Mouse (Mus musculus) lung, postnatal 25 days (tissue): ENCODE measurements around the gene Rreb1.

Source experiments
- DNase-seq: peaks from one replicate; pipeline ENCODE4 v3.0.0; 2022; ENCODE audit warnings: low spot score

Gene Rreb1

DNA sequence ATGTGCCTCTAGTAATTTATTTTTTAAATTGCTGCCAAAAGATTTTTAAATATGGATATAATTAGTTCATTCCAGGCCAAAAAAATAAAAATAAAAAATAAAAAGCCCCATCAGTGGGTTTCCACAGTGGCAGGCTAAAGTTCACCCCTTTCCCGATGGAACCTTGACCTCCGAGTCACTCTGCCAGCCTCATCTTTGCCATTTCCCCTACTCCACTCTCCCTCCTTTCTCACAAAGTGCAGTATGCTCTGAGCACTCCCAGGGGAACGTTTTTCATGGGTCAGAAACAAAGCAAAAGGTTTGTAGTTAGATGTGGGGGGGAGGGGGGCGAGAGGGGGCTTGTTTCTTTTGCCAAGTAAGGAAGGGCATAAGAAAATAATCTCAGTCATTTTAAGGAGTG is 98.6 kb downstream of the Rreb1 start:
- no peak for DNase-seq

DNA sequence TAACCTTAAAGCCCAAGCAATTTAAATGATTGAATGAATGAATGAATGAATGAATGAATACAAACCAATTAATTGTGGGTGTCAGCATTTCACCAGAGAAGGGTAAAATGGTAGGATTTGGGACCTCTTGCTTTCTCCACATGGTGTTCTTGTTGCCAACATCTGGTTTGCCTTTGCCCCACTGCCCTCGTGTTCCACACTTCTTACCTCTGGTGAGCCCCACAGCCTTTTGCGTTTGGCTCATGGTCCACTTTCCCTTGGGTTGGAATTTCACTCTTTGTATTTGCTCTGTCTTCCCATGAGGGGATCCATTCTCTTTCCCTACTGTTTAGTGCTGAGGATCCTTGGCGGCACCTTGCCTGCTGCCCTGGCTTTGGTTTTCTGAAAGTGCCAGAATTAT is 99.0 kb downstream of the Rreb1 start:
- no peak for DNase-seq

DNA sequence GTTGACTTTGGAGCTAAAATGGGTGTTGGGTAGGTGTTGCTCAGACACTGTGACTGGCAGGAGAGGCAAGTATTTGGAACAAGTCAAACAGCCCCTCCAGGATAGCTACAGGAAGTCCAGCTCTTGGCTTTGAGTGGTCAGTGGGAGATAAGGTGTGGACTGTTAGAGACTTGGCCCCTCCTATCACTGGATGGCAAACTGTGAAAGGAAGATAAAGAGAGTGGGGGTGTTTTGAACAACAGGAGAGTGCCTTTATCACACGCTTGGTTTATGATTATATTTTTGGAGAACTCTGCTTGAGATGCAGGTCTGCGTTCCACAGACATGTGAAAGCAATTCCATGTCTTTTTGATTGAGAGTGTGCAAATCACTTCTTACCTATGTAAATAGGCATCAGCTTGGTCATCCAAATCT is 100.7 kb downstream of the Rreb1 start:
- peak; percentile 59 for DNase-seq

DNA sequence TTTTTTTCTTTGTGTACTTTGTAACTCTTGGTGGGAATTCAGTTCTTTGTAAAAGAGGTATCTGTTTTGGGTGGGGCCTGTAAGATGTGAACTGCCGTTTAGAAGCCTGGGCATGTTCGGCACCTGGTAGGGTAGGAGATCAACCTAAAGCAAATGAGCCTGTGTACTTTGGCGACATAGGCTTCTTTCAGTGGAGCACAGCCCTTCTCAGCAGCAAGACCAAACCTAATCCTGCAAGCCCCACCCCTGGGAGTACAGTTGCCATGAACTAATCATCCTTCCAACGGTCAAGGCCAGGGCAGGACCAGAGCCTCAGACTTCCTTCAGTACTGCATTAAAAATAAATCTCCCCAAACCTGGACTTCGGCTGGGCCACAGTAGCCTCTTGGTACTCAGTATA is 101.4 kb downstream of the Rreb1 start:
- DNase-seq = no peak

DNA sequence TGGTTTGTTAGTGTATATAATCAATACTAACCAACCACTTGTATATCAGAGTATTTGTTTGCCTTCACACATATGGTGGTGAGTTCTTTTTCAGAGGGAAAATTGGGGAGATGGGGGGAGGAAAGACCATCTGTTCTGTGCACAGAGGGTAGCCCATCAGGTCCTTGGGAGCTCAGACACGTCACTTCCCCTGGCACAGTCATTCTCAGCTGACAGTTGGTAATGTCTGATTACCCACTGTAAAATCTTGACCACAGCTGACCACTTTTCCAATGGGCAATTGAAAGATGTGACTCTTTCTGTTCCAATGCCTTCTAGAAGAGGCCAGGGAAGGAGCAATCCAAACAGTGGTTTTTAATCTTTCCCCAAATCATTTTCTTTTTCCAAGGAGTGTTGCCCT is 101.8 kb downstream of the Rreb1 start:
- DNase-seq = no peak

DNA sequence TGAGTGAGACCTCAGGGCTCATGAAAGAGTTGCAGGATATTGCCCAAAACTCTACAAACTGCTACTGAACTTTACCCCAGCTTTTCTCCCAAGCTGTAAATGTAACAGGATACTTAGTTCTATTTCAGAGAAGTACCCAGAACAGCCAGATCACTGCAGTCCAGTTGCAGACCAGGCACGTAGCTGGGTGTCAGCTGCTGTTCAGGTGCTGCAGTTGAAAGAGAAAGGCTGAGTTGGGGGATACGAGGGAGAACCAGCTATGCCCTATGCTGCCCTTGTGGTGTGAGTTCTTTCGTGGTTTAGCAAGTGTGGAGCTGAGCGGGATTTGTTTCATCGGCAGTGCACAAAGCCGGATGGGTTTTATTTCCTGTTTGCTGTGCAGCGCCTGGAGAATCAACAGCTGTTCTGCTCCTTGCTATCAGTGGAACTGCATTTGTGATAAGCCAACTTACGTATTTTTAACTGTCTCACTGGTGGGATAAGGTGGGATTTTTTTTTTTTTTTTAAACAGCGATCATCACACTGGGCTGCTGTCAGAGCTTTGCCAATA is 102.5 kb downstream of the Rreb1 start:
- no peak for DNase-seq

DNA sequence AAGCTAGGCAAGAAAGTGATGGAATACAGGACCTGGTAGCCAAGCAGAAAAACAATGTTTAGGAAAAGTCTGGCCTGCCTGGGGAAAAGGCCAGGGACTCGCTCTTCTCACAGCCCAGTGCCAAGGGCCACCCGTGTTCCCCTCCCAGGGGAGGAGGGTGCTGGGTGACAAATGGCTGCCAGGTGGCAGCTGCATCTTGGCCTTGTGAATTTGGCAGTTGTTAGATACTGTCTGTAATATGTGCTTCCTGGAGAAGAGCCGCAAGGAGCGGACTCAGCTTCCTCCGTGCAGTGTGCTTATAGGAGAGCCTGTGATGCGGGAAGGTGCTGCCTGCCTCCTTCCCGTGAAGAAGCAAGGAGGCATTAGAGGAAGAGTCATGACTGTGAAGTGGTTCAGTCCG is 104.3 kb downstream of the Rreb1 start:
- DNase-seq = peak; percentile 42

DNA sequence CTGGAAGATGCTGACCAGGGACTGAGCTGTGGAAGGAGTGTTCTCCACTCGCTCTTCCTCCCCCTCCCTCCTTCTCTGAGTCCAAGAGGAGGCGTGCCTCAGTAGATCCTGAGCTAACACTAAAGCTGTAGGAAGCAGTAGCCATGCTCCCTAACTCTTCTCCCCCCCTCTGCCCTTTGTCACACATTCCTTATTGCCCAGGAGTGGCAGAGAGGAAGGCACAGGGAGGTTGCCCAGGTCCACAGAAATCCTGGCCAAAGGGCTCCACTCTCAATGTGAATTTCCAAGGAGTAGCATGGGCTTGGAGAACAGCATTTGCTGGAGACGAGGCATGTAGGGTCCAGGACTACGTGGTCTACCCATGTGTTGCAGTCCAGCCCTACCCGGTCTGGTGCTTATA is 104.8 kb downstream of the Rreb1 start:
- DNase-seq = no peak

DNA sequence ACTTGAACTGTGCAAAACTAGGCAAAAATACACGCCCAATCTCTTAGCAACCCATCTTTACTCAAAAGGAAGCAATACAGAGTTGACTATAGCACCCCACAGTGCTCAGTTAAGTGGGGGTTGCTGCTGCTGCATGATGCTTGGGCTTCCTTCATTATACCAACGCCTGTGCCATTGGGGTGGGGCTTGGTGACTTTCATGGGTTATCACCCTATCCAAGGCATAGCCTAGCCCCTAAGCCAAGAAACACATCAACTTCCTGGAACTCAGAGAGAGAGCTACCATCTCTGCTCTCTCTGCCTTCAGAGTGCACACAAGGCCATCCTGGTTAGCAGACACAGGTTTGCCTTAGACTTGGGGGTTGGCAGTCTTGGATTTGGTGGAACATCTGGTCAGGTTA is 107.2 kb downstream of the Rreb1 start:
- DNase-seq = no peak

DNA sequence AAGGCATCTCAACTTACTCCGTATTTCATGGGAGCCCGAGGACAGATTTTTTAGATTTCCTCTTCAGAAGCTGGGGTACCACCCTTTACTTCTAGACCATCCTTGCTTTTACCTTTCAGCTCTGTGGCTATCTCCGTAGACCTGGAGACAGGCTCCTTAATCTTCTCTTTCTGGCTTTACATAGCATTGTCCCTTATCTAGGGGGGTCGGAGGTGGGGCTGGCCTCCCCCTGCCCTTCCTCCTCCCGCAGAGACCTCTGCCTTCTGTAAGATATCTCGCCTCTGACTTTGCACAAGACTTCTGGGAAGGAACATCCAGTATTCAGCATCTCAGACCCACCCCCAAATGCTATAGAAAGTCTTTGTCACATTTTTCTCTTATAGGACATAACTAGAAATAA is 107.8 kb downstream of the Rreb1 start:
- DNase-seq = no peak

- no peak for DNase-seq
Observed at GRCm38 (mm10) chr13:37894756-37895155, 116.6 kb downstream of the Rreb1 start.

DNA sequence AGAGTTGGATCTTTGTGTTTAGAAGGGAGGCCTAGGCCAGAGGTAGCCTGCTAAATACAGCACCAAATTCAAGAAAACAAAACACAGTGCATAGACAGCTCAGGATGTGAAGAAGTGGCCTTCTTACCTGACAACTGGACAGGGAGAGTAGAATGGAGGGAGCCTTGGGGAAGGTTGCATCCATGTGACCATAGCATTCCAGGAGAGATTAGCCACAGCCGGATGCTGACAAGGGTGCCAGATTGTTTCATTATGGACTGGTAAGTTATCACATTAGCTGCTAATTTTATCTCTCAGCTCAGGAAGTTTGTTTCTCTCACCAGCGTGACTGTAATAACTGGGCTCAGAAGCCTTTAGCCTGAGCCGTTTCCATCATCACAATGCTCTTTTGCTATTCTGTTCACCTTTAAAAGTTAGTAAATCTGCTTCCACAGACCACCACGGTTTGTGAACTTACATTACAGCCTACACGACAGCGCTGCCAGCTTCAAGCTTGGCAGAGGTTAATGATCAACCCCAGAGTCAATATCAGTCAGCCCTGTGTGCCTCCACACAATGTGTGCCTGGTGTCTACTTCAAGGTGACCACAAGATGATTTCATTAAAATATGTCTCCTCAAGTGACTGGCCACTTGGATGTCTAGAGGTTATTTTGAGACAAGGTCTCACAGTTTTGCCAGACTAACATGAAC is 117.5 kb downstream of the Rreb1 start:
- DNase-seq = peak; percentile 51

DNA sequence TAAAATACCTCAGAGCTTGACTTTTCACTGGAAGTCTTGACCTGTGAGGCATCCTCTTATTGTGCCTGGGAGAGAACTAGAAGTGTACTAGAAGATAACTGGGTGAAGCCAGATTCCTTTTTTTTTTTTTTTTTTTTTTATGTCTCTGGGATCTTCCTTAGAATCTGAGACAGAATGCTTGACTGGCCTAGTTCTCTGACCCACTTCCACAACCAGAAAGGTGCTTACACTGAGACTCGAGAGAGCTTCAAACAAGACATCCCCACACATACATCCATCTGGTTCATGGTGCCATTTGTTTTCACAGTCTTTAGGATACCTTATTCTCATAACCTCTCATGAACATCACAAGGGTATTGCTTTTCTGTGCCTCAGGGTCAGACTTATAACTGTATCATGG is 118.2 kb downstream of the Rreb1 start:
- DNase-seq = no peak

DNA sequence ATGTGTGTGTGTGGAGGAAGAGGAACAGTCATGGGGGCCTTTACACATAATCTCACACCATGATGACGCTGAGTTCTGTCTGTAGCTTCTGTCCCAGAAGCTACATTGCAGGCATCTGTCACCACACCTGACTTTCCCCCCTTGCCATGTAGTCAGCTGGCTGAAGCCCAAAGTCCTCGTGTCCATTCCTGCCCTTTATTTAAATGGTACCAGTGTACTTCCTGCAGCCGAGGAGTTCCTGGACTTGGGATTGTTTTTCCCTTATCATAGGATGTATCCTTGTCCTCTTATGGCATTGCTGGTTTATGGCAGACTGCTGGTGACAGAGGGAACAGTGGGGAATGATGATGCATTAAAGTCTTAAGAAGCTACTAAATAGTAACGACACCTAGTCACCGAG is 120.6 kb downstream of the Rreb1 start:
- no peak for DNase-seq

GRCm38 (mm10) chr13:37903036-37903435 is 124.8 kb downstream of the Rreb1 start:
- no peak for DNase-seq

DNA sequence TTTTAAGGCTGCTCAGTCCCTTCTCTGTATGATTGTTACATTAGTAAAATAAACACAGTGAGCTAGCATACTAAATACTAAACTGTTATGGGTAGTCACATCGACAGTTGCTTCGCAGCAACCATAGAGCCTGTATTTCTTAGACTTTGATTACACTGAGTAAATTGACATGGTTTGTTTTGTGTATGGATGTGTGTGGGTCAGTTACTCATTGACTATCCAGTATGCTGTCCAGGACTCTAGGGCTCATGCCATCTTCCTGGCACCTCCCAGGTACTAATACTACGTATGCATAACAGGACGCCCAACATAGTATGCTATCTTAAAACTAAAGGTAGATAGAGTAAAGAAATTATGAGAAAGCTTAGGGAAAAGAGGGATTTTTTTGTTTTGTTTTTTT is 125.3 kb downstream of the Rreb1 start:
- no peak for DNase-seq

- peak; percentile 41 for DNase-seq
Observed at GRCm38 (mm10) chr13:37904436-37904835, 126.2 kb downstream of the Rreb1 start.

DNA sequence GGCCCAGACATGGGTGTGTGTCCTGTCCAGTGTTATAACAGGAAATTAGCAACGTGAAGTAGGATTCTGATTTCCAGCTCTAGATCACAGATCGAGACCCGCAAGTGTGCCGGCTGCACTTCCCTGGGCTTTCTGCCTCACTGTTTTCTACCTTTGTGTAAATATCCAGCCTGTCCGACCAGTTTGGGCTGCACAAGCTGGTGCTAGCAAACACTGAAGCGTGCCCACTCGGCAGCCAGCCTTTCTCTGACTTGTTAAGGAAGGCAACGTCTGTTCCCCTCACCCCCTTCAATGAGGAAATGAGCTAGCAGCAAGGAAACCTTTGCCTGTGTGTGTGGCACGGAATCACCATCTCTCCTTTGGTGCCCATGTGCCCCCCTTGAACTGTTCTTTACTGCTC is 129.9 kb downstream of the Rreb1 start:
- DNase-seq = peak; percentile 84

GRCm38 (mm10) chr13:37908493-37908892 is 130.3 kb downstream of the Rreb1 start:
- DNase-seq = peak; percentile 37

GRCm38 (mm10) chr13:37909225-37909624 is 131.0 kb downstream of the Rreb1 start:
- DNase-seq = no peak

DNA sequence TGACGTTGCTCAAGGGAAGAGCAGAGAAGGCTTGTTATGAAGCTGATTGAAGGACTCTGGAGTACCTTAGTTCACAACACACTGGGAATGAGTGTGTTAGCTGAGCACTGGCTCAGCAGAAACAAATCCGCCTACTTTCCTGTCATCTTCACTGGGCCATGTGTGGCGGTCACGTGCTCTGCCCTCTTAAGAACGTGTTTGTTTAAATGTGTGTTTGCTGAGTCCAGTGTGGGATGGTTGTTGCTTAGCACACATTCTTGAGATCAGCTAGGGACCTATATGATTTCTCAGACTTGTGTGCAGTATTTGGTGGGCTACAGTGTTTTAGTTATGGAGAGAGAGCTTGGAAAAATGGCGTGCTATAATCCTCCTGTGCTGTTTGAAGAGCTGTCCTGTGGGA is 133.8 kb downstream of the Rreb1 start:
- peak; percentile 74 for DNase-seq

DNA sequence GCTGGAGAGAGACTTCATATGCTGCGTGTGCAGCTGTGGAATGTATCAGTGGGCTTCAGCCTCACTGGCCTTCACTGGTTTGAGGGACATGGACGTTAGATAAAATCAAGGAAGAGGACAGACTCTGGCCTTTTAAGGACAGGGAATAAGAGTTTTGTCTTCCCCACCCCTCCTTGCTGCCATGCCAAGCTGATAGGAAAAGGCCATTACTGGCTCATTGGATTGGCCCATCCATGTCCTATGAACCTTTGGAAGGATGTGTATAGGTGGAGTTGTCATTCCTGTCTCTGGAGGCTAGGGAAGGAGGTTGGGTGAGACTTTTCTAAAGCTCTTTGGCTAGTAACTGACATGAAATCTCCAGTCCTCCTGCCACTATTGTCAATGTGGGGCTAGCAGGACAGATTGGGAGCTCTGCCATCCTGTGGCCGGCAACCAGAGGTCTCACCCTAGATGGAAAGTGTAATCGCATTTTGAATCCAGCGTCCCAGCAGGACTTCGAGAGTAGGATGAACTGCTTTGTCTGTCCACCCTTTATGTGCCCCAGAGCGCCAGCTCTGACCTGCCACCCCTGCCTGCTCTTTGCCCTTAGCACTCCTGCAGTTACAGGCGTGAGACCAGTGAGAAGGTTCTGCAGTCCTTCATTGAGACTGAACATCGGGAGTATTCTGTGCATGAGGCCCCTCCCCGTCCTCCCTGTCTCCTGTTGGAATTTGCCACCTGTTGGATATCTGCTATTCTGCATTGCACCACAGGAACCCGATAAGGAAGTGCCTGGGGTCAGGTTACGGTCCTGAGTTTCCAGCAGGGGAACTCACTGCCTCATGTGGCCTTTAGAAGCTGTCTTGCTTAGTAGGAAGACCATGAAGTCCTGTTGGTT is 134.6 kb downstream of the Rreb1 start:
- DNase-seq = no peak

DNA sequence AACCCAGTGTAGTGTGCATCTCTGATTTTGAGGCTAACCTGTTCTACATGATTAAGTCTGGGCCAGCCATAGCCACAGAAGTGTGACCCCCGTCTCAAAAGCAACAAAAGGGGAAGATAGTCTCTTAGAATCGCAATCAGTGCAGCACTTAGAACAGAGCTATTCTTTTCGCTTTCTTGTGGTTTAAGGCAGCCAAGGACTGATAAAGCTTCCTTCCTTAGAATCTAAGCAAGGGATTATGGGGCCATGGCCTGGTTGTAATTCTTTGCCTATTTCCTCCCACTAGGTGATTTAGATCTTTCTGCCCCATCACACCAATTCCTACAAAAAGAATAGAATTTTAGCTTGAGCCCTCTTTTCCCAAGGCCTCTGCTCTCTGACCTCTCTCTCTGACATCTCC is 135.8 kb downstream of the Rreb1 start:
- DNase-seq = no peak
